ENCODE assay signal across 8 mouse cellular contexts in the genomic region with DNA sequence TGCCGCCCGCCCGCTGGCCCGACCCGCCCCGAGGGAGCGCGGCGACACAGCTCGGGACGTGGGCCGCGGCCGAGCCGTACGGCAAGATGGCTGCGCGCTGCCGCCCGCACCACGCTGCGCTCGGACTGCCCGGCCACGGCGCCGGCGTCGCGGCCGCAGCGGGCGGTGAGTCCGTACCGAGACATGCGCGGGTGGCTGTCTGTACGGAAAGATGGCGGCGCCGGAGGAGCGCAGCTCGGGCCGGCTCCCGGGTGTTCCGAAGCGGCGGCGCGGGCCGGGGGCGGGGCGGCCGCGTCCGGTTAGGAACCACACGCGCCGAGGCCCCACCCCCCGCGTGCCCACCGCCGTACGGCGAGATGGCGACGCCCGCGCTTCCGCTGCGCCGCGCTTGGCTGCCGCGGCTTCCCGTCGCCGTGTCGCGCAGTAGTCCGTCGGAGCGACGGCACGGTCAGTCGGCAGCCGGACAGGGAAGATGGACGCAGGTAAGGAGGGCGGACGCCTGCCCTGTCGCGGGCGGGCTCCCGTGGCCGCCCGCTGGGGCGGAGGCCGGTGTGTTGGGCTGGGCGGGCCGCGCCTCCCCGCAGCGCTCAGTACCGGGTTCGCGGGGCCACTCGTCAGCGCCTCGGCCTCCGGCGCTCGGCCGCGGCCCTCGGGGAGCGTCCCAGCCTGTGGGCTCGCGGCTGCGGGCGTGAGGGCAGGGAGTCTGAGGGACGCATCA. TPM values are rescaled to one million over a fixed set of nuclear protein-coding genes. Genes with fewer than 3 reads are reported as not detected.
DNase-seq lines count a peak whose midpoint lies in the region; ATAC-seq and TF ChIP-seq lines count a peak whose summit lies in the region.

Thap4 (minus strand) TSS at position 292 of the 718 bp plus-strand sequence.

- ATAC-seq in intestine, postnatal 0 days, result peak; percentile 88

- H3K9me3 ChIP-seq in embryonic facial prominence, embryonic 10.5 days, result no peaks in the 10 kb centered on the region
- H3K9me3 ChIP-seq in intestine, postnatal 0 days (ENCODE audit: control insufficient read depth), result no peaks in the 10 kb centered on the region
- no peaks in the 10 kb centered on the region for H3K9me3 ChIP-seq in midbrain, embryonic 10.5 days (replicated peaks)

- H3K4me2 ChIP-seq in intestine, postnatal 0 days (replicated peaks; ENCODE audit: low read depth), result peak within 1 kb of the TSS; percentile 83

- intact Hi-C loops in left cerebral cortex, postnatal 36 days (cut with DNase I), result loop anchor here (1.0 to 2.0 kb wide), 3 partner anchors 46 to 276 kb away; partner anchors contain the start of genes Dtymk and Hdlbp

- H3K4me3 ChIP-seq in embryonic facial prominence, embryonic 10.5 days, result peak within 1 kb of the TSS; percentile 98
- H3K4me3 ChIP-seq in intestine, postnatal 0 days (ENCODE audit: low read depth, low read length), result peak within 1 kb of the TSS; percentile 99
- peak within 1 kb of the TSS; percentile 97 for H3K4me3 ChIP-seq in midbrain, embryonic 10.5 days

- under 1% methylated on average over 121 of the region's 121 CpGs for WGBS in embryonic facial prominence, embryonic 10.5 days
- 1% methylated on average over 108 of the region's 121 CpGs for WGBS in intestine, postnatal 0 days
- WGBS in midbrain, embryonic 10.5 days, result under 1% methylated on average over 110 of the region's 121 CpGs

- H3K9ac ChIP-seq in intestine, postnatal 0 days (ENCODE audit: low read depth, low read length), result peak within 1 kb of the TSS; percentile 85

- peak within 1 kb of the TSS; percentile 93 for H3K27ac ChIP-seq in embryonic facial prominence, embryonic 10.5 days (replicated peaks)
- peak within 1 kb of the TSS; percentile 83 for H3K27ac ChIP-seq in intestine, postnatal 0 days (ENCODE audit: low read depth, low read length)
- H3K27ac ChIP-seq in midbrain, embryonic 10.5 days (replicated peaks), result peak within 1 kb of the TSS; percentile 92

- TF ChIP-seq CTCF in intestine, postnatal 0 days (IDR thresholded peaks at IDR 0.05; ENCODE audit: low read depth), result no peak

- H3K36me3 ChIP-seq in embryonic facial prominence, embryonic 10.5 days (replicated peaks), result peaks cover 10% of the 10 kb centered on the region
- peaks cover 9% of the 10 kb centered on the region for H3K36me3 ChIP-seq in intestine, postnatal 0 days (ENCODE audit: control insufficient read depth, insufficient read depth)
- H3K36me3 ChIP-seq in midbrain, embryonic 10.5 days, result peaks cover 11% of the 10 kb centered on the region

- DNase-seq in adrenal gland, postnatal 10 days, result peak; percentile 96
- peak; percentile 92 for DNase-seq in embryonic facial prominence, embryonic 10.5 days (ENCODE audit: low spot score)
- DNase-seq in gonadal fat pad, adult 2 months (ENCODE audit: low read depth), result no peak
- peak; percentile 93 to 95 for DNase-seq in left cerebral cortex, postnatal 36 days (ENCODE audit: low spot score in 2 of 2)
- DNase-seq in midbrain, embryonic 10.5 days (ENCODE audit: low spot score), result peak; percentile 87
- DNase-seq in right cerebral cortex, postnatal 36 days (ENCODE audit: low spot score in 2 of 2), result peak; percentile 93
- DNase-seq in urinary bladder, postnatal 4 days (ENCODE audit: low spot score in 2 of 2), result peak; percentile 90 to 91

- peaks cover 20% of the 10 kb centered on the region for H3K4me1 ChIP-seq in embryonic facial prominence, embryonic 10.5 days
- H3K4me1 ChIP-seq in intestine, postnatal 0 days (replicated peaks; ENCODE audit: control insufficient read depth, insufficient read depth, low read length), result peaks cover 7% of the 10 kb centered on the region
- peaks cover 32% of the 10 kb centered on the region for H3K4me1 ChIP-seq in midbrain, embryonic 10.5 days

- H3K27me3 ChIP-seq in embryonic facial prominence, embryonic 10.5 days (replicated peaks; ENCODE audit: low read depth, poor library complexity, severe bottlenecking), result no peaks in the 10 kb centered on the region
- no peaks in the 10 kb centered on the region for H3K27me3 ChIP-seq in intestine, postnatal 0 days (replicated peaks; ENCODE audit: control insufficient read depth, insufficient read depth, low read length)
- H3K27me3 ChIP-seq in midbrain, embryonic 10.5 days (ENCODE audit: low read depth, poor library complexity, severe bottlenecking), result no peaks in the 10 kb centered on the region

RNA-seq across cellular contexts. Expression of gene Thap4, which starts in this region (rescaled TPM):
- 10 to 100 TPM; 46.0 to 51.7 TPM for total RNA-seq in adrenal gland, postnatal 10 days (2021)
- 51.6 and 51.7 TPM in 2 replicates for polyA plus RNA-seq in embryonic facial prominence, embryonic 10.5 days (2016; fragmentation: Nextera tagmentation; extraction: Ambion mirVana)
- polyA plus RNA-seq in gonadal fat pad, adult 2 months (2012; rRNA removed), result 35.5 and 39.0 TPM in 2 replicates
- 56.6 and 59.0 TPM in 2 replicates for polyA plus RNA-seq in intestine, postnatal 0 days (2015; fragmentation: Nextera tagmentation; extraction: Ambion mirVana)
- 10 to 100 TPM; 36.0 to 39.0 TPM for total RNA-seq in left cerebral cortex, postnatal 36 days (2021)
- polyA plus RNA-seq in midbrain, embryonic 10.5 days (2016; fragmentation: Nextera tagmentation; extraction: Ambion mirVana), result 47.8 and 49.6 TPM in 2 replicates
